Mouse (Mus musculus): Measurements from ENCODE around the gene Ell.
"Not testable (repeated sequence)": the region's sequence is repeated elsewhere in the genome, so short reads cannot be mapped to it uniquely, and the experiment has no call there.

Ell gene

GRCm38 (mm10) chr8:70506328-70507026 is 32.8 kb upstream of the Ell start, which contains the start of gene Rex1bd:
TSS of gene Rex1bd (minus strand) at chr8:70506752.
- DNase-seq (ENCODE audit: extremely low read depth, low read depth): peak; percentile 88

- no peak for DNase-seq (ENCODE audit: extremely low read depth, low read depth)
Observed at GRCm38 (mm10) chr8:70507027-70507393, 32.2 kb upstream of the Ell start.

- no peak for DNase-seq (ENCODE audit: extremely low read depth, low read depth)
Observed at GRCm38 (mm10) chr8:70509281-70509952, 29.8 kb upstream of the Ell start.

- peak; percentile 85 for DNase-seq (ENCODE audit: extremely low read depth, low read depth)
Observed at GRCm38 (mm10) chr8:70510228-70510915, 28.9 kb upstream of the Ell start, which contains the start of gene Uba52. TSS of gene Uba52 (minus strand) at chr8:70510801.

GRCm38 (mm10) chr8:70511174-70511573 is 28.1 kb upstream of the Ell start:
- DNase-seq (ENCODE audit: extremely low read depth, low read depth): not testable (repeated sequence)

- DNase-seq (ENCODE audit: extremely low read depth, low read depth): no peak
Observed at GRCm38 (mm10) chr8:70511770-70512169, 27.5 kb upstream of the Ell start.

GRCm38 (mm10) chr8:70512253-70512903 is 26.9 kb upstream of the Ell start:
- DNase-seq (ENCODE audit: extremely low read depth, low read depth): peak; percentile 84

- DNase-seq (ENCODE audit: extremely low read depth, low read depth): no peak
Observed at GRCm38 (mm10) chr8:70513441-70513840, 25.8 kb upstream of the Ell start.

- no peak for DNase-seq (ENCODE audit: extremely low read depth, low read depth)
Observed at GRCm38 (mm10) chr8:70517940-70518643, 21.2 kb upstream of the Ell start.

GRCm38 (mm10) chr8:70519043-70519442 is 20.2 kb upstream of the Ell start:
- DNase-seq (ENCODE audit: extremely low read depth, low read depth): no peak

- no peak for DNase-seq (ENCODE audit: extremely low read depth, low read depth)
Observed at GRCm38 (mm10) chr8:70519606-70520005, 19.7 kb upstream of the Ell start.

GRCm38 (mm10) chr8:70522592-70523403 is 16.5 kb upstream of the Ell start:
- DNase-seq (ENCODE audit: extremely low read depth, low read depth): peak; percentile 95

GRCm38 (mm10) chr8:70527111-70527511 is 12.1 kb upstream of the Ell start:
- no peak for DNase-seq (ENCODE audit: extremely low read depth, low read depth)

GRCm38 (mm10) chr8:70527512-70528181 is 11.6 kb upstream of the Ell start, which contains the start of the genes Fkbp8 and Kxd1:
TSS of gene Fkbp8 (plus strand) at chr8:70527724.
TSS of gene Kxd1 (minus strand) at chr8:70527956.
- DNase-seq (ENCODE audit: extremely low read depth, low read depth): peak; percentile 80

- no peak for DNase-seq (ENCODE audit: extremely low read depth, low read depth)
Observed at GRCm38 (mm10) chr8:70528182-70528797, 11.0 kb upstream of the Ell start.

GRCm38 (mm10) chr8:70529299-70529698 is 10.0 kb upstream of the Ell start:
- no peak for DNase-seq (ENCODE audit: extremely low read depth, low read depth)

- DNase-seq (ENCODE audit: extremely low read depth, low read depth): no peak
Observed at GRCm38 (mm10) chr8:70529741-70530161, 9.5 kb upstream of the Ell start.

- DNase-seq (ENCODE audit: extremely low read depth, low read depth): no peak
Observed at GRCm38 (mm10) chr8:70530314-70530713, 8.9 kb upstream of the Ell start.

GRCm38 (mm10) chr8:70534281-70534680 is 5.0 kb upstream of the Ell start:
- no peak for DNase-seq (ENCODE audit: extremely low read depth, low read depth)

Measured in MEL-GATA-1-ER (cell line).